Mouse (Mus musculus): ENCODE measurements at regions not wholly inside any gene's neighbourhood (a gene's known extent, or its start where the extent isn't known, plus 50 kb on each side); places are given as distances from the start of the nearest gene placed in this dataset.

DNA sequence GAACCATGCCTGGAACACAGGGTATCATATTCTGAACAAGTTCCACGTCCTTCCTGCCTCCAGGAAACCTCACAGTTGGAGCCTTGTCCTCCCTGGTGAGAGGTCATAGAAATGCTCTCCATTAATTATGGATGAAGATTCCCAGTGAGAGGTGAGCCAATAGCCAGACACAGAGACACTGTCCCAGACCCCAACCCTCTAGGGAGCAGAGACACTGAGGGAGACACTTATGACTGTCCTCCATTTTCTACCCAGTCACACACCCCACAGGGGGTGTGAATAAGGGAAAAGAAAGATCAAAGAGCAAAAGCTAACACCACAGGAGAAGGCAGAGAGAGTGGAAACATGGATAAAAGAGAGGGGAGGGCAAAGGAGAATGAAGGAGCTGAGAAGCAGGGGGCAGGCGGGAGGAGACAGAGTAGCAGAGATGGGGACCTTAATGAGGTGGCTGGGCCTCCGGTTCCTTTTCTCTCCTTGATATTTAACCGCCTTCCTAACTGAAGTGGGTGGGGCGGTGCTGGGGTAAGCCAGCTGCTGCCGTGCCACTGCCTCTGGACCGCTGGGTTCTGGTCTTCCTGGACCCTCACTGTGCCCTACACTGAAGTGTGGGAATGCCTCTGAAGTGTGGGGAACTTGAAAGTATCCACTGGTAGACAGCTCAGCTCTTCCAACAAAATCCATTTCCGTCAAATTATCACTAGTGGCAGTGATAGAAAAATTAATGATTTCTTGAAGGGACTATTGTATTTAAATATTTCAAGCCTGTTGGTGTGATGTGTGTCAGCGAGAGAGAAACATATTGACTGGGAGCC, 342.6 kb upstream of the Noct start:
- H3K4me1 ChIP-seq (ENCODE audit: insufficient read depth, low read depth, low read length) = no peaks in the 10 kb centered on the region
- no peak overlapping the region for H3K4me3 ChIP-seq (ENCODE audit: low read depth, low read length)
- peaks cover 4% of the 10 kb centered on the region; the same call in 1 of the 2 replicates for H3K9me3 ChIP-seq (replicated peaks)
- DNase-seq (ENCODE audit: low spot score) = no peak
- H3K27me3 ChIP-seq (ENCODE audit: insufficient read depth, low read length) = no peaks in the 10 kb centered on the region
- ATAC-seq (ENCODE audit: extremely low read depth, insufficient number of reproducible peaks, low FRiP score, poor library complexity, severe bottlenecking) = no peak
- TF ChIP-seq GATA2 (IDR thresholded peaks at IDR 0.05; ENCODE audit: borderline replicate concordance, low read depth, low read length) (no peak), CTCF (IDR thresholded peaks at IDR 0.05; ENCODE audit: low read depth, low read length) (no peak), GATA1 (IDR thresholded peaks at IDR 0.05; ENCODE audit: borderline replicate concordance, low read length) (no peak), POLR2AphosphoS5 (IDR thresholded peaks at IDR 0.05; ENCODE audit: insufficient replicate concordance, low read depth, low read length) (no peak), TAL1 (conservative IDR thresholded peaks at IDR 0.05; ENCODE audit: low read depth, low read length) (no peak)
- no peaks in the 10 kb centered on the region for H3K36me3 ChIP-seq (replicated peaks)

- TF ChIP-seq GATA1 (IDR thresholded peaks at IDR 0.05; ENCODE audit: borderline replicate concordance, low read length) = no peak
- TF ChIP-seq TAL1 (conservative IDR thresholded peaks at IDR 0.05; ENCODE audit: low read depth, low read length) = no peak
- no peak for TF ChIP-seq CTCF (IDR thresholded peaks at IDR 0.05; ENCODE audit: low read depth, low read length)
- no peak for TF ChIP-seq GATA2 (IDR thresholded peaks at IDR 0.05; ENCODE audit: borderline replicate concordance, low read depth, low read length)
- no peak for TF ChIP-seq POLR2AphosphoS5 (IDR thresholded peaks at IDR 0.05; ENCODE audit: insufficient replicate concordance, low read depth, low read length)
- no peaks in the 10 kb centered on the region for H3K27me3 ChIP-seq (ENCODE audit: insufficient read depth, low read length)
- DNase-seq (ENCODE audit: low spot score) = no peak
Measured at GRCm38 (mm10) chr3:50882249-50882733, 342.0 kb upstream of the Noct start.

DNA sequence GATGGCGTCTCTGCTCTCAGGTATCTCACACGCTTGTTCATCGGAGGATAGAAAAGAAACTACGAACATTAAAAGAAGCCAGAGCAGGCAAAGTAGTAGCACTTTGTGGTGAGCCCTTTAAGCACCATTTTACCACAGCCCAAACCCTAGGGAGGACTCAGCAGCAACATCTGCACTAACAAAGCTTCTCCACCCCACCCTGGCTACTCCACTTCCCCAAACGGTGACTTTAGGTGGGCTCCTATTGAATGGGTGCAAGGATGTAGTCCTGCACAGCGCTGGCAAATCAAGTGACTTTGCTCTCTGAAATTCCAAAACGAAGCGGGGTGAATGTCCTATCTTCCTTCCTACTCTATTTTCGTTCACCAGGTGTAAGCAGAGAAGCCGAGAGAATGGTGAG, 337.9 kb upstream of the Noct start:
- DNase-seq (ENCODE audit: low spot score) = no peak

More at GRCm38 (mm10) chr3:50882249-50882733, 342.0 kb upstream of the Noct start:
- Histone ChIP-seq H3K9me3 (replicated peaks) (peaks cover 4% of the 10 kb centered on the region; the same call in 1 of the 2 replicates), H3K36me3 (replicated peaks) (no peaks in the 10 kb centered on the region), H3K4me3 (ENCODE audit: low read depth, low read length) (no peak overlapping the region), H3K4me1 (ENCODE audit: insufficient read depth, low read depth, low read length) (no peaks in the 10 kb centered on the region)
- ATAC-seq (ENCODE audit: extremely low read depth, insufficient number of reproducible peaks, low FRiP score, poor library complexity, severe bottlenecking) = no peak

DNA sequence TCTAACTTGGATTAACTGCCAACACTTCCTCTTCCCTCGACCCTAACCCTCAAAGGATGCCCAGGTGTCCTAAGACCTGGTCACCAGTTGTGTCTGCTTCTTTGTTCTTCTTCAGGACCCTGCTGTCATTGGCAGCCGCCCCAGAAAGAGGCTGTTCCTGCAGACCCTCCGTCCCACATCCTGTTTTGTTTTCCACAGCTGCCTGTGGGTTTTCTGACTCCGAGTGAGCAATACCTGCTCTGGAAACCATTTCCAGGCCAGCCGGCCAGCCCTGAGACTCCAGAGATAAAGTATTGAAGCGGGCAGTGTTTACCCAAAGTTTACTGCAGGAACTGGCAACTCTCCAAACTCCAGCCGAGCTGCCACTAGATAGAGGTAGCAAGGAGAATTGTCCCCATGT, 337.2 kb upstream of the Noct start:
- TF ChIP-seq TAL1 (conservative IDR thresholded peaks at IDR 0.05; ENCODE audit: low read depth, low read length) = no peak
- no peak for TF ChIP-seq GATA2 (IDR thresholded peaks at IDR 0.05; ENCODE audit: borderline replicate concordance, low read depth, low read length)
- TF ChIP-seq POLR2AphosphoS5 (IDR thresholded peaks at IDR 0.05; ENCODE audit: insufficient replicate concordance, low read depth, low read length) = no peak
- TF ChIP-seq CTCF (IDR thresholded peaks at IDR 0.05; ENCODE audit: low read depth, low read length) = no peak
- TF ChIP-seq GATA1 (IDR thresholded peaks at IDR 0.05; ENCODE audit: borderline replicate concordance, low read length) = no peak
- H3K9me3 ChIP-seq (replicated peaks) = peaks cover 4% of the 10 kb centered on the region; the same call in 1 of the 2 replicates
- DNase-seq (ENCODE audit: low spot score) = no peak
- no peaks in the 10 kb centered on the region for H3K27me3 ChIP-seq (ENCODE audit: insufficient read depth, low read length)
- H3K4me3 ChIP-seq (ENCODE audit: low read depth, low read length) = no peak overlapping the region
- no peak for ATAC-seq (ENCODE audit: extremely low read depth, insufficient number of reproducible peaks, low FRiP score, poor library complexity, severe bottlenecking)
- no peaks in the 10 kb centered on the region for H3K36me3 ChIP-seq (replicated peaks)
- no peaks in the 10 kb centered on the region for H3K4me1 ChIP-seq (ENCODE audit: insufficient read depth, low read depth, low read length)

More for the DNA sequence above, 337.9 kb upstream of the Noct start:
- Histone ChIP-seq H3K4me3 (ENCODE audit: low read depth, low read length) (no peak overlapping the region), H3K9me3 (replicated peaks) (peaks cover 4% of the 10 kb centered on the region; the same call in 1 of the 2 replicates), H3K27me3 (ENCODE audit: insufficient read depth, low read length) (no peaks in the 10 kb centered on the region), H3K4me1 (ENCODE audit: insufficient read depth, low read depth, low read length) (no peaks in the 10 kb centered on the region), H3K36me3 (replicated peaks) (no peaks in the 10 kb centered on the region)
- no peak for TF ChIP-seq GATA2 (IDR thresholded peaks at IDR 0.05; ENCODE audit: borderline replicate concordance, low read depth, low read length)
- TF ChIP-seq GATA1 (IDR thresholded peaks at IDR 0.05; ENCODE audit: borderline replicate concordance, low read length) = no peak
- TF ChIP-seq CTCF (IDR thresholded peaks at IDR 0.05; ENCODE audit: low read depth, low read length) = no peak
- no peak for TF ChIP-seq TAL1 (conservative IDR thresholded peaks at IDR 0.05; ENCODE audit: low read depth, low read length)
- no peak for TF ChIP-seq POLR2AphosphoS5 (IDR thresholded peaks at IDR 0.05; ENCODE audit: insufficient replicate concordance, low read depth, low read length)
- no peak for ATAC-seq (ENCODE audit: extremely low read depth, insufficient number of reproducible peaks, low FRiP score, poor library complexity, severe bottlenecking)

- H3K27me3 ChIP-seq (ENCODE audit: insufficient read depth, low read length) = no peaks in the 10 kb centered on the region
- ATAC-seq (ENCODE audit: extremely low read depth, insufficient number of reproducible peaks, low FRiP score, poor library complexity, severe bottlenecking) = no peak
- peaks cover 4% of the 10 kb centered on the region; the same call in 1 of the 2 replicates for H3K9me3 ChIP-seq (replicated peaks)
Measured at GRCm38 (mm10) chr3:50888571-50889210, 335.6 kb upstream of the Noct start.

DNA sequence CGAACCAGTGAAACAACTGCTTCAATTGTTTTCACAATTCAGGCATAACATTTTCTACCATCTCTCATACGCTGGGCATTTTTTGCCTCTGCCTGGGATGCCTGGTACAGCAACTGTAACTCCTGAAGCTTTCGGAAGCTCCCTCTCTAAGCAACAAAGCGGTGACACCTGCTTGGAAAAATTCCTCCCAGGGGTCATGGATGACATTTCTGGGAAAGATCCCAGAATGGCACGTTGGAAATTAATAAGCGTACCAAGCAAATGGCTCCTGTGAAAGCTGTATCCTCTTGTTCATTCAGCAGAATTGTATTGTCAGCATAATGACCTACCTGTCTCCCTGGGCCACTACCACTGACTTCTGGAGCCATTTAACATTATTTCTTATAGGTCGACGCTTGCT, 333.7 kb upstream of the Noct start:
- Histone ChIP-seq H3K27me3 (ENCODE audit: insufficient read depth, low read length) (no peaks in the 10 kb centered on the region), H3K36me3 (replicated peaks) (no peaks in the 10 kb centered on the region), H3K4me3 (ENCODE audit: low read depth, low read length) (no peak overlapping the region), H3K9me3 (replicated peaks) (no peaks in the 10 kb centered on the region), H3K4me1 (ENCODE audit: insufficient read depth, low read depth, low read length) (no peaks in the 10 kb centered on the region)
- no peak for TF ChIP-seq TAL1 (conservative IDR thresholded peaks at IDR 0.05; ENCODE audit: low read depth, low read length)
- no peak for TF ChIP-seq CTCF (IDR thresholded peaks at IDR 0.05; ENCODE audit: low read depth, low read length)
- TF ChIP-seq GATA1 (IDR thresholded peaks at IDR 0.05; ENCODE audit: borderline replicate concordance, low read length) = no peak
- TF ChIP-seq GATA2 (IDR thresholded peaks at IDR 0.05; ENCODE audit: borderline replicate concordance, low read depth, low read length) = no peak
- no peak for TF ChIP-seq POLR2AphosphoS5 (IDR thresholded peaks at IDR 0.05; ENCODE audit: insufficient replicate concordance, low read depth, low read length)
- DNase-seq (ENCODE audit: low spot score) (no peak), ATAC-seq (ENCODE audit: extremely low read depth, insufficient number of reproducible peaks, low FRiP score, poor library complexity, severe bottlenecking) (no peak)

More at GRCm38 (mm10) chr3:50888571-50889210, 335.6 kb upstream of the Noct start:
- no peaks in the 10 kb centered on the region for H3K36me3 ChIP-seq (replicated peaks)
- H3K4me1 ChIP-seq (ENCODE audit: insufficient read depth, low read depth, low read length) = no peaks in the 10 kb centered on the region
- TF ChIP-seq GATA2 (IDR thresholded peaks at IDR 0.05; ENCODE audit: borderline replicate concordance, low read depth, low read length) (no peak), CTCF (IDR thresholded peaks at IDR 0.05; ENCODE audit: low read depth, low read length) (no peak), GATA1 (IDR thresholded peaks at IDR 0.05; ENCODE audit: borderline replicate concordance, low read length) (no peak)
- H3K4me3 ChIP-seq (ENCODE audit: low read depth, low read length) = no peak overlapping the region
- no peak for DNase-seq (ENCODE audit: low spot score)
